In the genomic region with DNA sequence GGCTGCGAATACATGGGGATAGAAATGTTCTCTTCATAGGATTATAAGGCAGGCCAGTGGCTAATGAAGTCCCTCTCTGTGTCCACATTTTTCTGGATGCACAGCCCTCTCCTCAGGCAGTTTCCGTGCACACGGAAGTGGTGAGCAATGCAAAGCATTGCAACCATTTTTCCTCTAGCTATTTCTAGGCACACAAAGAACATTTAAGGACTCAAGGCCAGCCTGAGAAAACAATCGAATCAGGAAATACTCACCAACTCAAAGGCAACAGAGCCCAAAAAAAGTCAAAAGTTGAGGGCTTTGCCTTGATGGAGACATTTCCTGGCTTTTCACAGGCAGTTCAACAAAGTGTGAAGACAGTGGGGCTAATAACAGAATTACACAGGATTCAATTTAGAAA, we compare ENCODE assay signal across 11 mouse cellular contexts. TPM values are rescaled to one million over a fixed set of nuclear protein-coding genes. Genes with fewer than 3 reads are reported as not detected.
A peak's percentile ranks its signal among the peaks of the same experiment; 100 is the strongest.
DNase-seq lines count a peak whose midpoint lies in the region; ATAC-seq and TF ChIP-seq lines count a peak whose summit lies in the region.
"Had no signal": no experiment of that assay in that cellular context is flagged by ENCODE, and none has a peak within 500 bp of the region (broad histone marks: within the 10 kb centered on the region; RNA-seq: fewer than 3 reads in every experiment).

No protein-coding gene starts in this region.

- no peaks in the 10 kb centered on the region for H3K9me3 ChIP-seq in heart, embryonic 10.5 days
- H3K9me3 ChIP-seq in lung, postnatal 0 days (ENCODE audit: low read length) = no peaks in the 10 kb centered on the region
- no peaks in the 10 kb centered on the region for H3K9me3 ChIP-seq in intestine, postnatal 0 days (ENCODE audit: control insufficient read depth)
- no peaks in the 10 kb centered on the region for H3K9me3 ChIP-seq in stomach, embryonic 16.5 days (replicated peaks; ENCODE audit: control insufficient read depth, low read length)

- no peak for DNase-seq in heart, embryonic 10.5 days (ENCODE audit: low spot score)
- DNase-seq in heart, postnatal 36 days = no peak
- peak; percentile 49 for DNase-seq in lung, postnatal 0 days (ENCODE audit: low spot score)
- DNase-seq in lung, adult 2 months = no peak
- no peak for DNase-seq in embryo, embryonic 11 days
- no peak for DNase-seq in frontal cortex, postnatal 25 days (ENCODE audit: low spot score in 2 of 2)
- DNase-seq: cerebellum, postnatal 25 days; gastrocnemius, postnatal 14 days had no signal

- 49% methylated on average over 4 of the region's 4 CpGs for WGBS in heart, embryonic 10.5 days
- 33% methylated on average over 4 of the region's 4 CpGs for WGBS in lung, postnatal 0 days
- 26% methylated on average over 4 of the region's 4 CpGs for WGBS in lung, adult 2 months
- 47% methylated on average over 4 of the region's 4 CpGs for WGBS in intestine, postnatal 0 days
- WGBS in stomach, embryonic 16.5 days = 63% methylated on average over 4 of the region's 4 CpGs

- no peak for TF ChIP-seq EP300 in lung, postnatal 0 days (IDR thresholded peaks at IDR 0.05)

- H3K27me3 ChIP-seq in heart, embryonic 10.5 days (ENCODE audit: insufficient read depth, poor library complexity, severe bottlenecking) = no peaks in the 10 kb centered on the region
- no peaks in the 10 kb centered on the region for H3K27me3 ChIP-seq in lung, postnatal 0 days (replicated peaks; ENCODE audit: insufficient read depth, low read length)
- H3K27me3 ChIP-seq in intestine, postnatal 0 days (replicated peaks; ENCODE audit: control insufficient read depth, insufficient read depth, low read length) = no peaks in the 10 kb centered on the region
- no peaks in the 10 kb centered on the region for H3K27me3 ChIP-seq in stomach, embryonic 16.5 days (ENCODE audit: control insufficient read depth, insufficient read depth, low read length)

- no peak overlapping the region for H3K4me3 ChIP-seq in heart, embryonic 10.5 days
- no peak overlapping the region for H3K4me3 ChIP-seq in lung, postnatal 0 days (ENCODE audit: low read depth, low read length)
- H3K4me3 ChIP-seq in lung, adult 2 months (replicated peaks; ENCODE audit: extremely low read depth, low read depth, low read length) = no peak overlapping the region
- H3K4me3 ChIP-seq in intestine, postnatal 0 days (ENCODE audit: low read depth, low read length) = no peak overlapping the region
- no peak overlapping the region for H3K4me3 ChIP-seq in stomach, embryonic 16.5 days (replicated peaks; ENCODE audit: low read length)

- intact Hi-C loops in heart, postnatal 36 days (cut with DNase I) = no loop called here

- ATAC-seq in lung, postnatal 0 days = no peak
- no peak for ATAC-seq in intestine, postnatal 0 days
- ATAC-seq in stomach, embryonic 16.5 days (ENCODE audit: insufficient read depth, low FRiP score) = no peak
- ATAC-seq: CD4-positive, CD25-positive, alpha-beta regulatory T cell, adult 4 months had no signal

- TF ChIP-seq CTCF in lung, postnatal 0 days (IDR thresholded peaks at IDR 0.05) = no peak
- TF ChIP-seq CTCF in lung, adult 2 months (IDR thresholded peaks at IDR 0.05; ENCODE audit: insufficient read depth, low read length) = no peak
- no peak for TF ChIP-seq CTCF in intestine, postnatal 0 days (IDR thresholded peaks at IDR 0.05; ENCODE audit: low read depth)

- TF ChIP-seq POLR2A in lung, adult 2 months (IDR thresholded peaks at IDR 0.05; ENCODE audit: borderline replicate concordance, extremely low read depth, low read depth, low read length) = no peak

- no peak overlapping the region for H3K9ac ChIP-seq in lung, postnatal 0 days (replicated peaks; ENCODE audit: low read depth)
- H3K9ac ChIP-seq in intestine, postnatal 0 days (ENCODE audit: low read depth, low read length) = no peak overlapping the region
- no peak overlapping the region for H3K9ac ChIP-seq in stomach, embryonic 16.5 days (ENCODE audit: low read length)

- H3K4me2 ChIP-seq in lung, postnatal 0 days (replicated peaks; ENCODE audit: low read depth, low read length) = no peak overlapping the region
- H3K4me2 ChIP-seq in intestine, postnatal 0 days (replicated peaks; ENCODE audit: low read depth) = no peak overlapping the region
- H3K4me2 ChIP-seq in stomach, embryonic 16.5 days (ENCODE audit: low read depth, low read length) = no peak overlapping the region

- H3K36me3 ChIP-seq in heart, embryonic 10.5 days = peaks cover 22% of the 10 kb centered on the region; the same call in 1 of the 2 replicates
- H3K36me3 ChIP-seq in lung, postnatal 0 days (ENCODE audit: insufficient read depth, low read length) = no peaks in the 10 kb centered on the region
- H3K36me3 ChIP-seq in intestine, postnatal 0 days (ENCODE audit: control insufficient read depth, insufficient read depth) = peaks cover 12% of the 10 kb centered on the region
- no peaks in the 10 kb centered on the region for H3K36me3 ChIP-seq in stomach, embryonic 16.5 days (ENCODE audit: control insufficient read depth, insufficient read depth, low read length)

- H3K27ac ChIP-seq in heart, embryonic 10.5 days = peak overlapping the region; percentile 94
- peak overlapping the region; percentile 77 for H3K27ac ChIP-seq in lung, postnatal 0 days (ENCODE audit: low read length)
- H3K27ac ChIP-seq in intestine, postnatal 0 days (ENCODE audit: low read depth, low read length) = peak overlapping the region; percentile 74
- peak overlapping the region; percentile 84 for H3K27ac ChIP-seq in stomach, embryonic 16.5 days (ENCODE audit: low read length)

- H3K4me1 ChIP-seq in heart, embryonic 10.5 days = peaks cover 94% of the 10 kb centered on the region
- H3K4me1 ChIP-seq in lung, postnatal 0 days (ENCODE audit: insufficient read depth, low read depth, low read length) = peaks cover 49% of the 10 kb centered on the region; the same call in 1 of the 2 replicates
- peaks cover 71% of the 10 kb centered on the region for H3K4me1 ChIP-seq in lung, adult 2 months (ENCODE audit: control insufficient read depth, insufficient read depth, low read length)
- H3K4me1 ChIP-seq in intestine, postnatal 0 days (replicated peaks; ENCODE audit: control insufficient read depth, insufficient read depth, low read length) = peaks cover 46% of the 10 kb centered on the region
- peaks cover 72% of the 10 kb centered on the region for H3K4me1 ChIP-seq in stomach, embryonic 16.5 days (ENCODE audit: control insufficient read depth, insufficient read depth, low read length)

RNA-seq across cellular contexts. Expression of gene Actn4, which starts 21.0 kb away (rescaled TPM):
- 319 and 371 TPM in 2 replicates for polyA plus RNA-seq in heart, embryonic 10.5 days (2016; fragmentation: Nextera tagmentation; extraction: Ambion mirVana)
- 10 to 100 TPM; 69.4 to 81.8 TPM for total RNA-seq in heart, postnatal 36 days (2021)
- 202 and 218 TPM in 2 replicates for polyA plus RNA-seq in lung, postnatal 0 days (2015; fragmentation: Nextera tagmentation; extraction: Ambion mirVana)
- polyA plus RNA-seq in lung, adult 2 months (2012; rRNA removed) = 314 and 324 TPM in 2 replicates
- 293 and 319 TPM in 2 replicates for polyA plus RNA-seq in intestine, postnatal 0 days (2015; fragmentation: Nextera tagmentation; extraction: Ambion mirVana)
- polyA plus RNA-seq in stomach, embryonic 16.5 days (2015; fragmentation: Nextera tagmentation; extraction: Ambion mirVana) = 413 and 449 TPM in 2 replicates

RNA-seq across cellular contexts. Expression of gene Eif3k, which starts 40.5 kb away (rescaled TPM):
- polyA plus RNA-seq in heart, embryonic 10.5 days (2016; fragmentation: Nextera tagmentation; extraction: Ambion mirVana) = 289 and 329 TPM in 2 replicates
- total RNA-seq in heart, postnatal 36 days (2021) = 100 to 1,000 TPM; 159 to 163 TPM
- 287 and 294 TPM in 2 replicates for polyA plus RNA-seq in lung, postnatal 0 days (2015; fragmentation: Nextera tagmentation; extraction: Ambion mirVana)
- 175 and 234 TPM in 2 replicates for polyA plus RNA-seq in lung, adult 2 months (2012; rRNA removed)
- 282 and 286 TPM in 2 replicates for polyA plus RNA-seq in intestine, postnatal 0 days (2015; fragmentation: Nextera tagmentation; extraction: Ambion mirVana)
- polyA plus RNA-seq in stomach, embryonic 16.5 days (2015; fragmentation: Nextera tagmentation; extraction: Ambion mirVana) = 339 and 345 TPM in 2 replicates

RNA-seq across cellular contexts. Expression of gene Map4k1, which starts 40.7 kb away (rescaled TPM):
- polyA plus RNA-seq in heart, embryonic 10.5 days (2016; fragmentation: Nextera tagmentation; extraction: Ambion mirVana) = 9.9 and 14.3 TPM in 2 replicates
- under 1 TPM; 0.61 to 0.81 TPM for total RNA-seq in heart, postnatal 36 days (2021)
- polyA plus RNA-seq in lung, postnatal 0 days (2015; fragmentation: Nextera tagmentation; extraction: Ambion mirVana) = 2.0 and 3.5 TPM in 2 replicates
- 16.7 and 17.0 TPM in 2 replicates for polyA plus RNA-seq in lung, adult 2 months (2012; rRNA removed)
- polyA plus RNA-seq in intestine, postnatal 0 days (2015; fragmentation: Nextera tagmentation; extraction: Ambion mirVana) = 1.5 and 1.6 TPM in 2 replicates
- polyA plus RNA-seq in stomach, embryonic 16.5 days (2015; fragmentation: Nextera tagmentation; extraction: Ambion mirVana) = 7.9 and 8.4 TPM in 2 replicates

RNA-seq across cellular contexts. Expression of gene Capn12, which starts 59.9 kb away (rescaled TPM):
- polyA plus RNA-seq in heart, embryonic 10.5 days (2016; fragmentation: Nextera tagmentation; extraction: Ambion mirVana) = 0.20 and 0.34 TPM in 2 replicates
- under 1 TPM; 0.19 to 0.27 TPM for total RNA-seq in heart, postnatal 36 days (2021)
- polyA plus RNA-seq in lung, postnatal 0 days (2015; fragmentation: Nextera tagmentation; extraction: Ambion mirVana) = 0.27 and 0.33 TPM in 2 replicates
- polyA plus RNA-seq in lung, adult 2 months (2012; rRNA removed) = 0.05 and 1.3 TPM in 2 replicates
- polyA plus RNA-seq in intestine, postnatal 0 days (2015; fragmentation: Nextera tagmentation; extraction: Ambion mirVana) = 0.25 and 0.37 TPM in 2 replicates
- polyA plus RNA-seq in stomach, embryonic 16.5 days (2015; fragmentation: Nextera tagmentation; extraction: Ambion mirVana) = 0.56 and 0.59 TPM in 2 replicates
- polyA plus RNA-seq: CD4-positive, CD25-positive, alpha-beta regulatory T cell, adult 4 months had no signal
